Mouse (Mus musculus): Measurements from ENCODE around the gene Fgd3. TPM values are rescaled to one million over a fixed set of nuclear protein-coding genes. Genes with fewer than 3 reads are reported as not detected.

The Fgd3 gene
- total RNA-seq, 2 experiments from 2014 or later = 0.54 to 0.97 TPM

DNA sequence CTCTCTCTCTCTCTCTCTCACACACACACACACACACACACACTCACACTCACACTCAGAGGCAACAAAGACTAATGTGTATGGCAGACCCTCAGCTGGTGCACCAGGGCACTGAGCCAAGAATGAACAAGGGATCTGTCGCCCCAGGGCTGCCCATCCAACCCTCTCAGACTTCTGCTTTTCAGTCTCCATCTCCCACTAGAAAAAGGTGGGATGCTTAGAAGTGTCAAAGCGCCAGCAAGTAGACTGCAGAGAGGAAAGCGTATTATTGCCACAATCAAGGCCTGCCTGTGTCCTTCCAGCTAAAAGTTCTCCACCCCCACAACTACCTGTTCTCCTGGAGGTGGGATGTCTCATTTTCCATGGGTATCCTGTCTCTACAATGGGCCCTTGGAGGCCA lies 105.7 kb downstream of the Fgd3 start:
- no peak for DNase-seq

DNA sequence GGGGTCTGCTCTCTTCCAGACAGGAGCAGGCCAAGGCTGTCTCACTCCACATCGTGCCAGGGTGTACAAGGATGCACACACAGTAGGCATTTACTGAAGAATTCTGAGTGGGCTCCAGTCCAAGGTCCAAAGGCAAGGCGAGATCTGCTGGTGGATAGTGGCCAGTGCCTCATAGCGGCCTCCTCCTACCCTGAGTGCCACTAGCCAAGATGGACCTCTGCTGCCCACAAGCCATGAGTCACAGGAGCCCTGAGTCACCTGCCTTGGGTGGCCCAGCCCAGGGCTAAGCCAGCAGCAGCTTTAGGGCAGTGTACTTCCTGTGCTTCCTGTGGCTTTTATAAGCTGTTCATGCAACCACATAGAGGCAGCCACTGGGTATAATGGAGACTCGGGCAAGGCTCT lies 106.6 kb downstream of the Fgd3 start:
- DNase-seq = peak; percentile 53

DNA sequence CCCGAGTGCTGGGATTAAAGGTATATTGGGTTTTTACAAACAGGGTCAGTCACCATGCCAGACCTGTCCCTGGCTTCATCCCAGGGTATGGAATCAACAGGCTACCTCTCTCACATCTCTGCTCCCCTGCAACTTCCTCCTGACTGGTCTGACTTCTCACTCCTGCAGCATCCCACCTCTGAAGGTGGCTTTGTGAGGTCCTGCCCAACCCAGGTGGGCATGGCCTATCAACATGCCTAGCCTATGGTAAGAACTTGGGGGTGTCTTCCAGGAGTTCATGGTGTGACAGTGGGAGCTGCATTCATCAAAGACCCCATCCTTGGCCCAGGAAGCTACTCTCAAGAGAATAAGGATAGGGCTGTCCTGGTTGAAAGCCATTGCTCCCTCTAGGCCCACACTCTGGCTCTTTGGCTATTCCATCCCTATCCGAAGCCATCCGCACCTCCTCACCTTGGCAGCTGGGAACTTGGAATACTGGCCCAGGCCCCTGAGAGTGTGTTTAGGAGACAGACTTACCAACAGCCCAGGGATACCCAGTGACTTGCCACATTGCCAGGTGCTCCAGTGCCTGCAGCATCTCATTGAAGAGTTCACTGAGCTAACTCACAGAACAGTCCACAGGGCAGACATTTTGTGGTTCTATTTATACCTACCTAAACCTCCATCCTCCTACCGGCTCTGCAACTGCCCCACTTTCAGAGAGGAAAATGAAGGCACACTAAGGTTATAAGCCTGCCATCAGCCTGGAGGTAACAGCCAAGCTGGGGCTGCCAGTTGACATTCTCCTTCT lies 107.2 kb downstream of the Fgd3 start:
- no peak for DNase-seq

Other genes starting within 250 kb of the Fgd3 start
- gene Wnk2, start 172.3 kb downstream of the Fgd3 start, total RNA-seq (2021) = 10 to 100 TPM; 51.0 to 62.2 TPM
- gene Ninj1, start 132.8 kb downstream of the Fgd3 start, total RNA-seq (2021) = 10 to 100 TPM; 15.8 to 18.8 TPM
- gene Card19, start 104.3 kb downstream of the Fgd3 start, total RNA-seq (2021) = 100 to 1,000 TPM in 1 of 2 experiments, 10 to 100 TPM in 1; 93.6 to 118 TPM
- gene Susd3, start 71.6 kb downstream of the Fgd3 start, total RNA-seq (2021) = under 1 TPM in 1 of 2 experiments, not detected in 1; 0.26 TPM
- gene Bicd2, start 21.3 kb upstream of the Fgd3 start, total RNA-seq (2021) = 10 to 100 TPM; 19.9 to 23.1 TPM
- gene Ippk, start 100.9 kb upstream of the Fgd3 start, total RNA-seq (2021) = 1 to 10 TPM; 5.1 to 6.0 TPM
- gene Tes3-ps, start 173.0 kb upstream of the Fgd3 start, total RNA-seq (2021) = 1 to 10 TPM; 1.2 to 1.4 TPM
- 10 to 100 TPM in 1 of 2 experiments, 1 to 10 TPM in 1; 9.6 to 10.9 TPM for gene Ecm2, start 184.5 kb upstream of the Fgd3 start, total RNA-seq (2021)
- gene Aspn, start 224.1 kb upstream of the Fgd3 start, total RNA-seq (2021) = 10 to 100 TPM; 20.3 to 34.4 TPM